Mouse (Mus musculus) CH12.LX (cell line): ENCODE results near the gene Ccdc62.

Source experiments
- CTCF ChIP-seq, 2 experiments: IDR thresholded peaks in 1 of 2; conservative IDR thresholded peaks in 1 of 2; 2 replicates each; pipeline ENCODE4 v1.5.1; 2011 to 2012; ENCODE audit warnings: low read depth in 2 of 2, low read length in 2 of 2, improper control_type of control experiment in 1 of 2, inconsistent platforms in 1 of 2, mild to moderate bottlenecking in 1 of 2, moderate library complexity in 1 of 2
- ELF1 ChIP-seq: IDR thresholded peaks from 2 replicates; pipeline ENCODE4 v1.6.1; 2014; ENCODE audit warnings: low read depth, mild to moderate bottlenecking, inconsistent platforms, low read length, improper control_type of control experiment
- MAZ ChIP-seq: IDR thresholded peaks from 2 replicates; pipeline ENCODE4 v1.6.1; 2012; ENCODE audit warnings: low read depth, mild to moderate bottlenecking, inconsistent platforms, low read length, improper control_type of control experiment, moderate library complexity
- MXI1 ChIP-seq: IDR thresholded peaks from 2 replicates; pipeline ENCODE4 v1.6.1; 2011; ENCODE audit warnings: mild to moderate bottlenecking, low read depth, low read length, improper control_type of control experiment

DNA sequence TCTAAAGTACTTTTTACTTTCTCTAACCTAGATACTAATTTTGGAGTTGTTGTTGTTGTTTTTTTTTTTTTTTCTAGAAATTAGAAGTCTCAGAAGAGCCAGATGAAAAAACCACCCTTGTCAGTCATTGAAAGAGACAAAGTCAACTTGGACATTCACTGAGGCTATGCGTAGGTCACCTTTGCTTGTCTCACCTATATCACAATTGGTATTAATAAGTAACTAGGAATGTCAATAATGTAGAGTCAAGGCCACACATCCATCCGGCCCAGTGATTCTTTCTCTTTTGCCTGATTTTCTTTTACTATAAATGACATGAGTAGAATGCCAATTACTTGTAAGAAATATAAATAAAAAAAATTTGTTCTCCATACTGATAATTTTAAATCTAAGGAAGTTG is 36.3 kb downstream of the Ccdc62 start:
- no peak for TF ChIP-seq ELF1
- no peak for TF ChIP-seq CTCF (conservative IDR thresholded peaks at IDR 0.05 in 1 of 2, IDR thresholded peaks at IDR 0.05 in 1 of 2; ENCODE audit: low read depth in 2 of 2, low read length in 2 of 2)
- no peak for TF ChIP-seq MXI1
- no peak for TF ChIP-seq MAZ
